Mouse (Mus musculus) lung, embryonic 16.5 days (tissue): ENCODE data around the gene Ano5. TPM values are rescaled to one million over a fixed set of nuclear protein-coding genes. Genes with fewer than 3 reads are reported as not detected.

Source experiments
- ATAC-seq: fragments of 200-750 bp; cut with Nextera tagmentation; 2 replicates; pipeline ENCODE4 v1.8.0; 2017; ENCODE audit warnings: low read depth, mild to moderate bottlenecking, moderate library complexity
- H3K27ac ChIP-seq: fragments of 300-500 bp; sonication (generic); 2 replicates; pipeline ENCODE4 v1.5.1; 2014; ENCODE audit warnings: mild to moderate bottlenecking, control low read depth, low read length
- H3K27me3 ChIP-seq: fragments of 300-500 bp; sonication (generic); 2 replicates; pipeline ENCODE4 v1.6.1; 2014; ENCODE audit warnings: low read depth, low read length, mixed read lengths; ENCODE audit not compliant: control insufficient read depth, insufficient read depth
- H3K36me3 ChIP-seq: fragments of 300-500 bp; sonication (generic); 2 replicates; pipeline ENCODE4 v1.6.1; 2014; ENCODE audit warnings: low read length; ENCODE audit not compliant: control insufficient read depth, insufficient read depth
- H3K4me1 ChIP-seq: fragments of 300-500 bp; sonication (generic); replicated peaks from 2 replicates; pipeline ENCODE4 v1.6.1; 2014; ENCODE audit warnings: low read length, mixed read lengths; ENCODE audit not compliant: control insufficient read depth, insufficient read depth
- H3K4me2 ChIP-seq: fragments of 300-500 bp; sonication (generic); 2 replicates; pipeline ENCODE4 v1.6.1; 2014; ENCODE audit warnings: low read depth, low read length, control low read depth
- H3K4me3 ChIP-seq: fragments of 300-500 bp; sonication (generic); 2 replicates; pipeline ENCODE4 v1.5.1; 2014; ENCODE audit warnings: mild to moderate bottlenecking, low read length, control low read depth
- H3K9ac ChIP-seq: fragments of 300-500 bp; sonication (generic); 2 replicates; pipeline ENCODE4 v1.6.1; 2014; ENCODE audit warnings: low read length, control low read depth
- H3K9me3 ChIP-seq: fragments of 300-500 bp; sonication (generic); 2 replicates; pipeline ENCODE4 v1.6.1; 2016; ENCODE audit warnings: low read length; ENCODE audit not compliant: control insufficient read depth
- WGBS: fragments of 180-500 bp; shearing (Covaris S2); extraction: QIAGEN DNeasy Blood & Tissue Kit; methylation state at CpG from one replicate; pipeline ENCODE4 v1.1.7; 2014; 5-methylcytosine and 5-hydroxymethylcytosine counted together
- polyA plus RNA-seq: library from polyadenylated mRNA; unstranded; fragments of >200 nt; fragmentation: Nextera tagmentation; extraction: Ambion mirVana; gene quantifications from 2 replicates; pipeline ENCODE4 v1.2.1, GENCODE M21; 2015

The Ano5 gene
- polyA plus RNA-seq, 1 experiment from 2014 or later: 0.01 TPM

GRCm38 (mm10) chr7:51617941-51618340, 107.1 kb downstream of the Ano5 start:
- no peak for ATAC-seq
- H3K4me2 ChIP-seq: no peak overlapping the region
- no peaks in the 10 kb centered on the region for H3K4me1 ChIP-seq
- no peaks in the 10 kb centered on the region for H3K9me3 ChIP-seq
- no peak overlapping the region for H3K4me3 ChIP-seq
- H3K27ac ChIP-seq: no peak overlapping the region
- no peak overlapping the region for H3K9ac ChIP-seq
- H3K27me3 ChIP-seq: peaks cover 14% of the 10 kb centered on the region
- H3K36me3 ChIP-seq: no peaks in the 10 kb centered on the region

GRCm38 (mm10) chr7:51618412-51618811, 107.6 kb downstream of the Ano5 start:
- H3K27ac ChIP-seq: no peak overlapping the region
- H3K4me1 ChIP-seq: no peaks in the 10 kb centered on the region
- no peak for ATAC-seq
- peaks cover 14% of the 10 kb centered on the region for H3K27me3 ChIP-seq
- H3K4me2 ChIP-seq: no peak overlapping the region
- H3K4me3 ChIP-seq: no peak overlapping the region
- no peaks in the 10 kb centered on the region for H3K9me3 ChIP-seq
- WGBS: 20% methylated on average over 2 of the region's 2 CpGs
- no peak overlapping the region for H3K9ac ChIP-seq
- H3K36me3 ChIP-seq: no peaks in the 10 kb centered on the region

GRCm38 (mm10) chr7:51619977-51620376, 109.1 kb downstream of the Ano5 start:
- Histone ChIP-seq H3K9ac (no peak overlapping the region), H3K27me3 (peaks cover 25% of the 10 kb centered on the region), H3K4me2 (no peak overlapping the region), H3K4me1 (no peaks in the 10 kb centered on the region), H3K27ac (no peak overlapping the region), H3K36me3 (no peaks in the 10 kb centered on the region), H3K9me3 (no peaks in the 10 kb centered on the region), H3K4me3 (no peak overlapping the region)
- 37% methylated on average over 1 of the region's 1 CpGs for WGBS
- ATAC-seq: no peak

GRCm38 (mm10) chr7:51621694-51622145, 110.9 kb downstream of the Ano5 start, which contains the start of gene Slc17a6:
Gene Slc17a6 (plus strand): TSS chr7:51622006.
- Histone ChIP-seq H3K27me3 (peaks cover 41% of the 10 kb centered on the region), H3K4me2 (no peak within 1 kb of the TSS), H3K9ac (no peak within 1 kb of the TSS), H3K36me3 (no peaks in the 10 kb centered on the region), H3K27ac (no peak within 1 kb of the TSS), H3K4me1 (no peaks in the 10 kb centered on the region), H3K9me3 (no peaks in the 10 kb centered on the region), H3K4me3 (no peak within 1 kb of the TSS)
- under 1% methylated on average over 23 of the region's 23 CpGs for WGBS
- ATAC-seq: no peak

GRCm38 (mm10) chr7:51622196-51622595, 111.4 kb downstream of the Ano5 start:
- H3K27me3 ChIP-seq: peaks cover 46% of the 10 kb centered on the region
- no peak overlapping the region for H3K27ac ChIP-seq
- H3K9ac ChIP-seq: no peak overlapping the region
- ATAC-seq: no peak
- H3K9me3 ChIP-seq: no peaks in the 10 kb centered on the region
- H3K4me2 ChIP-seq: no peak overlapping the region
- 2% methylated on average over 18 of the region's 18 CpGs for WGBS
- no peak overlapping the region for H3K4me3 ChIP-seq
- no peaks in the 10 kb centered on the region for H3K4me1 ChIP-seq
- no peaks in the 10 kb centered on the region for H3K36me3 ChIP-seq

- no peaks in the 10 kb centered on the region for H3K4me1 ChIP-seq
- H3K27me3 ChIP-seq: peaks cover 50% of the 10 kb centered on the region
- no peaks in the 10 kb centered on the region for H3K9me3 ChIP-seq
- no peak overlapping the region for H3K27ac ChIP-seq
- no peaks in the 10 kb centered on the region for H3K36me3 ChIP-seq
- 8% methylated on average over 5 of the region's 5 CpGs for WGBS
- H3K4me3 ChIP-seq: no peak overlapping the region
- no peak overlapping the region for H3K4me2 ChIP-seq
- no peak overlapping the region for H3K9ac ChIP-seq
- no peak for ATAC-seq
Measured at GRCm38 (mm10) chr7:51622666-51623065, 111.8 kb downstream of the Ano5 start.

GRCm38 (mm10) chr7:51624336-51624897, 113.6 kb downstream of the Ano5 start:
- no peak overlapping the region for H3K27ac ChIP-seq
- H3K9me3 ChIP-seq: no peaks in the 10 kb centered on the region
- H3K36me3 ChIP-seq: no peaks in the 10 kb centered on the region
- no peak for ATAC-seq
- WGBS: 4% methylated on average over 4 of the region's 4 CpGs
- no peak overlapping the region for H3K9ac ChIP-seq
- H3K4me1 ChIP-seq: no peaks in the 10 kb centered on the region
- H3K4me2 ChIP-seq: no peak overlapping the region
- H3K4me3 ChIP-seq: no peak overlapping the region
- peaks cover 54% of the 10 kb centered on the region for H3K27me3 ChIP-seq

GRCm38 (mm10) chr7:51625161-51625560, 114.3 kb downstream of the Ano5 start:
- Histone ChIP-seq H3K27ac (no peak overlapping the region), H3K4me1 (no peaks in the 10 kb centered on the region), H3K4me3 (no peak overlapping the region), H3K27me3 (peaks cover 54% of the 10 kb centered on the region), H3K4me2 (no peak overlapping the region), H3K9ac (no peak overlapping the region), H3K36me3 (no peaks in the 10 kb centered on the region), H3K9me3 (no peaks in the 10 kb centered on the region)
- ATAC-seq: no peak
- WGBS: under 1% methylated on average over 23 of the region's 23 CpGs

- Histone ChIP-seq H3K9me3 (no peaks in the 10 kb centered on the region), H3K9ac (no peak overlapping the region), H3K4me2 (no peak overlapping the region), H3K4me1 (no peaks in the 10 kb centered on the region), H3K27me3 (peaks cover 54% of the 10 kb centered on the region), H3K4me3 (no peak overlapping the region), H3K27ac (no peak overlapping the region), H3K36me3 (no peaks in the 10 kb centered on the region)
- ATAC-seq: no peak
- WGBS: 7% methylated on average over 11 of the region's 11 CpGs
Measured at GRCm38 (mm10) chr7:51625591-51626255, 114.9 kb downstream of the Ano5 start.
